Mouse (Mus musculus) layer of hippocampus, adult 6 months (tissue): Measurements from ENCODE around the gene Gpr31b. TPM values are rescaled to one million over a fixed set of nuclear protein-coding genes. Genes with fewer than 3 reads are reported as not detected.

Source experiments
- long read RNA-seq, 2 experiments: library from polyadenylated mRNA; unstranded; transcript quantifications; one replicate each; pipeline ENCODE4 v2.0.0; 2019 to 2020
- polyA plus RNA-seq: library from polyadenylated mRNA; unstranded; fragments of <200 nt; fragmentation: Nextera tagmentation; gene quantifications from 2 replicates; pipeline ENCODE4 v1.2.3, GENCODE M21; 2021

Gene Gpr31b
- polyA plus RNA-seq: not detected in 2 replicates
- long read RNA-seq, experiment 1: 0 reads
- long read RNA-seq, experiment 2: 0 reads

DNA sequence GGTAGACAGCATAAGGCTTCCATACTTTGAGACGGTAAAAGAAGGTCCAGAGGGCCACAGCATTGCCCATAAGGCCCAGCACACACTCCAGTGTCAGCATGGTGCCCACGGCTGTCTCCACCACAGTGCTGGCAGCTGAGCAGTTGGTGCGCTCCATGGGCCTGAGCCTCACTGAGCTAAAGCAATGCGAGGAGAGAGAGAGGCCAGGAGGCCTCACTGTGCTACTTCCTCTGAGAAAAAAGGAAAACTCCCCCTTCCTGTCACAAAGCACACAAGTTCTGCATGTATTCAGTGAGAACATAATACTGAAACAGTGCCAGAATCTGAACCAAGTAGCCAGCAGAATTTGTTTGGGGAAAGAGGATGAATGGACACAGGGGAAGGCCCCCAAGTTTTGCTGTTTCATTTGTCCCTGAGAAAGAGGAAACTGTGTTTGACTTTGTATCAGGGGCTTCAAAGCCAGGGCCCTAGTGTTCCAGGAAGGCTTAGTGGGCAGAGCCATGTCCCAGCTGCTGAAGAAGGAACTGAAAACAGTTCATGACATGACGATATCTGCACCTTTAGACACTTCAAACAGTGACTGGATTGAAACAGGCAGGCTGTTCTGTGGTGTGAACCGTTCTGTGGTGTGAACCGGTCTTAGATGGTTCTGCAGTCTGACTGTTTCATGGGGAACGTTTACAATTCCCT is at the start of gene Gpr31b:
Gpr31b (minus strand) TSS at position 173 of the 690 bp plus-strand sequence.

GRCm38 (mm10) chr17:13060804-13061203 is 8.7 kb upstream of the Gpr31b start, which contains the start of gene Tcp10b:
Tcp10b (plus strand) TSS chr17:13061104.

GRCm38 (mm10) chr17:13006546-13006945 is 45.5 kb downstream of the Gpr31b start, which contains the start of gene Sod2:
Sod2 (plus strand) TSS chr17:13006846.

Other genes with a start within 250 kb of the Gpr31b start
- 28.0 and 35.5 TPM in 2 replicates for gene Mas1, start 184.2 kb downstream of the Gpr31b start, polyA plus RNA-seq
- not detected in 2 replicates for gene Mrgprh, start 176.3 kb downstream of the Gpr31b start, polyA plus RNA-seq
- gene Pnldc1, start 142.1 kb downstream of the Gpr31b start, polyA plus RNA-seq: 0.31 and 0.90 TPM in 2 replicates
- gene Tcp1, start 136.6 kb downstream of the Gpr31b start, polyA plus RNA-seq: 191 and 205 TPM in 2 replicates
- 140 and 143 TPM in 2 replicates for gene Mrpl18, start 136.0 kb downstream of the Gpr31b start, polyA plus RNA-seq
- gene Acat3, start 111.7 kb downstream of the Gpr31b start, polyA plus RNA-seq: 3.1 and 4.7 TPM in 2 replicates
- 36.6 and 45.0 TPM in 2 replicates for gene Acat2, start 91.5 kb downstream of the Gpr31b start, polyA plus RNA-seq
- 52.3 and 72.0 TPM in 2 replicates for gene Wtap, start 58.1 kb downstream of the Gpr31b start, polyA plus RNA-seq
- gene Sod2, start 45.5 kb downstream of the Gpr31b start, polyA plus RNA-seq: 249 and 282 TPM in 2 replicates
- 0.14 and 0.31 TPM in 2 replicates for gene Tcp10b, start 8.8 kb upstream of the Gpr31b start, polyA plus RNA-seq
- gene Unc93a, start 79.5 kb upstream of the Gpr31b start, polyA plus RNA-seq: 0.06 TPM in 1 of 2 replicates, not detected in the other
- not detected in 2 replicates for gene Smok2a, start 168.9 kb upstream of the Gpr31b start, polyA plus RNA-seq
- not detected in 2 replicates for gene Smok2b, start 178.0 kb upstream of the Gpr31b start, polyA plus RNA-seq